Mouse (Mus musculus) frontal cortex, postnatal 36 days (tissue): ENCODE data around the gene Glipr1.
A peak's percentile ranks its signal among the peaks of the same experiment; 100 is the strongest.
"Not testable (repeated sequence)": the region's sequence is repeated elsewhere in the genome, so short reads cannot be mapped to it uniquely, and the experiment has no call there.

Source experiments
- DNase-seq, 2 experiments: peaks; one replicate each; pipeline ENCODE4 v3.0.0; 2022; ENCODE audit warnings: low spot score in 2 of 2

Glipr1 gene

DNA sequence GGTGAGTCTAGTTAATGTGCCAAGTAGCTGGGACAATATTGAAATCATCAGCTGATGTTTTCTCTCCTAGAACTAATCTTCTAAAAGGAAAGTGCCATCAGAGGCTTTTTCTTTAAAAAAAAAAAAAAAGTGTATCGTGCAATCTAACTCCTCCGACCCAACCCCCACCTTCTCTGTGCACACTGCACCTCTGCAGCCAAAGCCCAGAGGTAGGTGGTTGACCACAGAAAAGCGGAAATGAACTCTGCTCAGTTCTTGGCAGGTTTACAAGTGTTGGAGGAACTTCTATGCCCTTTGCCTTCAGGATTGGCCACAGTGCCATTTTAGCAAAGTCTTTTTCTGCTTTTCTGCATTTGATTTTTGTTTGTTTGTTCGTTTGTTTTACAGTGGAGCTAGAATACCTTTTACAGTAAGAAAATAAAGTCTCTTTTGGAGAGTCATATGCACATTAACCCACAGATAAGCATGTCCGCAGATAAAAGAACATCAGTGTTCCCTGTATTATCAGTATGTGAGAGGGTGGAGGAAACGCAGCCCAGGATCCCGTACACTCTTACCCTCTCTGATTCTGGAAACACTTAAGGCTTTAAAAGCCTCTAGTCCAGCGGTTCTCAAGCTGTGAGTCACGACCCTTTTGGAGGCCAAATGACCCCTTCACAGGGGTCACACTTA is at the start of gene Glipr1:
TSS of gene Glipr1 (minus strand) at position 88 of the 672 bp plus-strand sequence.
- DNase-seq, result no peak

DNA sequence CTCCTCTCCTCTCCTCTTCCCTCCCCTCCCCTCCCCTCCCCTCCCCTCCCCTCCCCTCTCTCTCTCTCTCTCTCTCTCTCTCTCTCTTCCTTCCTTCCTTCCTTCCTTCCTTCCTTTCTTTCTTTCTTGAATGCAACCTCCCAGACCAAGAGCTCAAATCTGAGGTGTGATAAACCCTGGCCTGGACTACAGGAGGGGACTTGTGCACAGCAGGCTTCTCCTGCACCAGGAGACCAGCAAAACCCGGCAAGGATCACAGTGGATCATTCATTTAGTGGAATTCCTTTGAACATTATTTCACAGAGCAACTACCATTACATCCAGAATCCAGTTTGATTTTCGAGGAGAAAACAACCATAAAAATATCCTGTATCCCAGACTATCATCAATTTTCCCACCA is 49.5 kb upstream of the Glipr1 start:
- not testable (repeated sequence) for DNase-seq

DNA sequence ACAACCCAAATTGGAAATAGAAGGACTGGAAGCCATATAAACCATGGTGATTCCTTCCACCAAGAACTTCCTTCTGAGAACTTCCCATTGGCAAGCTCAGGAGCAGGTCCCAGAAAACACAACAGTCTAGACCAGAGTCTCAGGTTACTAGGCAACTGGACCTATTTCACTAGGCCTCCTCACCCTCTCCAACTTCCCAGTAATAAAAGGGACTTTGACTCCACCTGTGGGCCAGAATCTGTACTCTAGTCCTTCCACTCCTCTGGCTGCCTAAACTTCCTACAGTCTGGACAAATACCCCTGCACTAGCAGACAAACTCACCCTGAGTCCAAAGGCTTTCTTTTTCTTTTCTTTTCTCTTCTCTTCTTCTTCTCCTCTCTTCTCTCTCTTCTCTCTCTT is 48.8 kb upstream of the Glipr1 start:
- DNase-seq, result no peak

DNA sequence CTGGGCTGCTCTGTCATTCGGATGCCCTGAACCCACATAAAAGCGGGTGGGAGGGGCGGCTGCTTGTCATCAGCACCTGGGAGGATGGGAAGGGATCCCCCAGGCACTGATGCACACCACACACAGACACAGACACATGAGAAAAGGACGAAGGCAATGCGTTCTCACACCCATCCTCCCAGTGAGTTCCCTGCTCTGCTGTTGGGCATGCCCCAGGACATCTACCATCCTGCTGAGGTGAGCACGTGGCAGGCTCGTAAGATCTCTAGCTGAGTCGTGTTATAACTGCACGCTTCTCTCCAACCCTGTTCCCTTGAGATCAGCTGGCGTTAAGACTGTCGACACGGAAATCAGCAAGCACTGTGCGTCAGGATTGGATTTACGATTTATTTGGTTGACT is 41.9 kb upstream of the Glipr1 start:
- not testable (repeated sequence) for DNase-seq

DNA sequence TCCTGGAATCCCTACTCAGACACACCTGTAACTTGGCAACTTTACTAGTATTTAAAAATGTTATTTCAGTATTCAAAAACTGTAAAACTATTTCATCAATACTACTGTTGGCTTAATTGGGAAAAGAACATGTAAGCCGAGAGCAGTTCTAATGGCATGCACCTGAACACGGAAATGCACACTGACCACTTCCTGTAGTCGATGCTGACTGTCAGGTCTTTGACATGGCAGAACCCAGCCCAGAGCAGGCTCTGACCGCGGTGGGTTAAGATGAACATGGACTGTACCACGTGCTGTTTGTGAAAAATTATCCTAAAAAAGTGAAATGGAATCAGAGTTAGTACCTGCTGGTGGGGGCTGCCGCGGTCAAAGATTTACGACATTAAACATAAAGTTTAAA is 41.1 kb upstream of the Glipr1 start:
- DNase-seq, result not testable (repeated sequence)

DNA sequence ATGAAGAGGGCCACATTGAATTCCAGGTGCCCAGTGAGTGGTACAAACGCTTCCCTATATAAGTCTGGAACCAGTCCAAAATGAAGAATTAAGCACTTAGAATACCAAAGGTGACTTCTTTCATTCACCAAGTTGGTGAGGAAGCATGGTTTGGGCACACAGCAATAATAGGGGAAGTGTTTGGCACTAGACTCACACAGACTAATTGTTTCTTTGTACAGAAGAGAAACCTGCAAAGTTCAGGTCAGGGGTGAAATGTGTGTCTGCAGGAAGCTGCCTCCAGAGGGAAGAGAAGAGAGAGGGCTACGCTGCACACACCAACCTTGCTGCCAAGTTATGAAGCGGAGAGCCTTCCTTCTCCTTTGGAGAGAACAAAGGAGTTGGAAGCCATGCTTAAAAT is 26.3 kb upstream of the Glipr1 start:
- not testable (repeated sequence) for DNase-seq

DNA sequence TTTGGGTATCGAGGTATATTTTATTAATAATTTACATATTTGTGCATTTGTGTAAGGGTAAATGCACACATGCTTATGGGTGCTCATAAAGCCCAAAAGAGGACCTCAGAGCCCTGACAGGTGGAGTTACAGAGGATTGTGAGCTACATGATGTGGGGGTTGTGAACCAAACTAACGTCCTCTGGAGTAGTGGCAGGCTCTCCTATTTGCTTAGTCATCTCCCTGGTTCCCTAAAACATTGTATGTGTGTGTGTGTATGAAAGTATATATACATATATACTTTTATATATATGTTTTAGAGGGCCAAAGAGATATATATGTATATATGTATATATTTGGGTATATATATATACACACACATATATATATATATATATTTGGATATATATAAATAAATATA is 21.2 kb upstream of the Glipr1 start:
- no peak for DNase-seq

DNA sequence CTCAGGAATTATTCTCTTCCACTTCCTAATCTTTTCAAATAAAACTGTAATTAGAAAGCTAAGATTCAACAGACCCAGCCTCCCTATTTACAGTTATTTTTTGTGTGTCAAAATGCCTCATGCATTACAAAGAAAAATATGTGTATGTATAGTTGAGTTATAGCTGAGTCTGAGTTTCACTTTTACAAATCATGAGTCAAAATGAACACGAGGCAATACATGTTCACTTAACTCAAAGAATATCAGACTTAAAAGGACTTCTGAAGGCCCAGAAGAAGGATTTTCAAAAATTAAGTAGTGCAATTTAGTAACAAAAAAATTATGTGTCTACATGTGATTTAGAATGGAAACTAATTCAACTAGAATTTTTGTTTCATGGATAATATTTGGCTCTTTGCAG is 7.1 kb upstream of the Glipr1 start:
- DNase-seq, result not testable (repeated sequence)

DNA sequence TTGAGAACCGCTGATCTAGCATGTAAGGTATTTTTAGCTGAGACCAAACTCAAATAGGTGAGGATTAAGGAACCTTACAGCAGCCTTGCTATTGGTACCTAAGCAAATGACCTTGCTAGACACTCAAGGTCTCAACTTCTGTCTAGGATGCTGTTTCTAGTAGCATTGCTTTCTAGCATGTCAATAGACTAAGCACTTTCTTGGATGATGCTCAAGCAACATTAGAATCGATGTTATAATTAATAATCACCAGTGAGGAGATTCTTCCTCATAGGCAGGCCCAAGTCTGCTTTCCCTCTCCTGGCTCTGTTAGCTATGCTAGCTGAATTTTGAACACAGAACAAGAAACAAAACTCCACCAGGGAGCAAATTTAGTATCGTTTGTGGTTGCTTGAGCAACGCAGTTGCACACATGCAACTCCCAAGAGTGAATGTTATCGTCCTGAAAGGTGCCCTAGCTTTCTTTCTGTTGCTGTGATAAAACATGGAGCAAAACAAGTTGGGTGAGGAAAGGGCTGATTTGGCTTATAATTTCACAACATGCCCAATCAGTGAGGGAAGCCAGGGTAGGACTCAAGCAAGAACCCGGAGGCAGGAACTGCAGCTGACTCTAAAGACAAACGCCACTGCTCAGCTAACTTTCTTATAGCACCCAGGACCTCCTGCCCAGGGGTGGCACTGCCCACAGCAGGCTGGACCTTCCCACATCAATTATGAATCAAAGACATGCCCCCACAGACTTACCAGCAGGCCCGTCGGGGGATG is 493 bp downstream of the Glipr1 start:
- no peak for DNase-seq

DNA sequence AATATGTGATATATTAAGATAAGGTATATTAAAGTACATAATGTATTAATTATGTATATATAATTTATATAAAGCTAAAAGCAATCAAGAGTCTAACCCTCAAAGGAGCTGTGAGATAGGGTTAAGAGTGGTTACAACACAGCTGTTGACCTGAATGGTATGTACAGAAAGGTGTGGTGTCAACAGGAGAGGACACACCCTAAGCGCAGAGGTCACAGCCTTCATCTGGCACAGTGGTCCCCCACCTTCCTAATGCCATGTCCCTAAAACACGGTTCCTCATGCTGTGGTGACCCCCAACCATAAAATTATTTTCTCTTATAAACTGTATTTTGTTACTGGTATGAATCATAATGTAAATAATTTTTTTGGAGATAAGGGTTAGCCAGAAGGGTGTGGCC is 1.1 kb downstream of the Glipr1 start:
- no peak for DNase-seq

DNA sequence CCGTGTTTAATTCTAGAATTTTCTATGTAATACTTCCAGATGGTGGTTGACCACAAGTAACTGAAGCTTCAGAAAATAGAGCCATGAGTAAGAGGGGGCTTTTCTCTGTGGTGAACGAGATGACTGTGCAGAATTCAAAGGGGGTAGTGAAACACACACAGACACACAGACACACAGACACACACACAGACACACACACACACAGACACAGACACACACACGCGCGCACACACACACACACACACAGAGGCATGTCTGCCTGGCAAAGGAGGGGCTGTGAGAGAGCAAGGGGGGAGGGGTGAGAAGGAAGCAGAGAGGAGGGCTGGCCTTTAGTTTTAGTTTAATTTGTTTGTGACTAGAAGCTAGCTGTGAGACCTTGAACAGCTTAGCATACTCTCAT is 1.9 kb downstream of the Glipr1 start:
- DNase-seq, result no peak

DNA sequence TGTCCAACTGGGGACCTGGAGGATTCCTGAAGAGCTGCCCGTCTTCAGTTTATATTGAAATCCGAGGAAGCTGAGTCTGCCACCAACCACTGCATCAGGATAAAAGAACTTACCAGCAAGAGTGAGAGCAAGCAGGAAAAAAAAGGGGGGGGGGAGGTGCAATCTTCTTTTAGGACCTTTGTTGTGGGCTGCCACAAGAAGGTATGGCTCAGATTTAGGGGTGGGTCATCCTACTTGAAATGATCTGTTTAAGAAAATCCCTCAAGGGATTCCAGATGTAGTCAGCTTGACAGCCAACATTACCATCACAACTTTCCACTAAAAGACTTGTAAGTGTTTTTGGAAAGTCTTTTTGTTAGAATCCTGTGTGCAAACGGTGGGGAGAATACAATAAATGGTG is 2.7 kb downstream of the Glipr1 start:
- DNase-seq, result no peak

DNA sequence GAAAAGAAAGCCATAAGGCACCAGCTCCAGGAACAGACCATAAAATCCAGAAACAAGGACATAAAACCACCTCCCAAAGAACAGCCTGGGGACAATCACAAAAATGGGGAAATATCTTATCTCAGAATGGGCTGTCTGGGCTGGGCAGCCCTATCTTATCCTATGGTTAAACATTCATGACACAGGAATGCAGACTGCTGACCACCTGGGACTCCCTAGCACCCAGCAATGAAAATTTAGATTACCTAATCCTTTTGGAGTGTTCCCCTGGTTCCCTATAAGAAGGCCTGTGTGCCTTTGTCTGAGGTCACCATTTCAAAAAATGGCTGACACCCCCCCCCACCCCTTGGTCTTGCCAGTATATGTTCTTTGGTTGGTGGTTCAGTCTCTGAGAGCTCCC is 4.8 kb downstream of the Glipr1 start:
- DNase-seq, result no peak

DNA sequence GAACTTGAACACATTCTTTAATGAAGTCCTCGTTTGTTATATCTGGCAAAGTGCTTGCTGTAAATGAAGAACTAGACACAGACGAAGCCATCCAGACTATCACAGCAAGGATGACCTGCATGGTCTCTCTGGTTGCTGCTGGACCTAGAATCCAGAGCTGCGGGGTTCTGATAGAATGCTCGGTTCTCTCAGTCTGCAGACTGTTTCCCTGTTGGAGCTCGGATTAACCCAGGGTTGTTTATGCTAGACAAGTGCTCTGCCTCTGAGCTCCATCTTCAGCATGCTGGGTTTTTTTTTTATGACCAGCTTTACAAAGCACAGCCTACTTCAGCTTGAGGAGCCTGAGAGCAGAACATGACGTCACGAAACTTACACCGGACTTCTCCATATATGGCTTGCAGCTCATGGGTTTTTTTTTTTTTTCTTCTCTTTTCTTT is 5.5 kb downstream of the Glipr1 start:
- no peak for DNase-seq

DNA sequence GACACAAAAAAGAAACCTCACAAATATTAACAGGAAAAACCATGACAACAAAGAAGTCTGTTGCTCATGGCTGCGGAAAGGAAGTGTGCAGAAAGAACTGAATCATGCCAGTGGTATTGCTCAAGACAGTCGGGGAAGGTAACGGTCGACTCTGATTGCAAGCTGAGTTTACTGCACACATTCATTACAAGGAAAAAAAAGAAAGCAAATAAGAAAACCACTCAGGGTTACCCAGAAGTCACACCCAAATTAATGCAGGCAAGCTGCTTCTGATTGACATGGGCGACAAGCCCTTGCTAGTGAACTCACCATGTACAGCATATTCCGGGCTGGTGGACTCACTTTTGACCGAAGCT is 5.9 kb downstream of the Glipr1 start:
- no peak for DNase-seq

DNA sequence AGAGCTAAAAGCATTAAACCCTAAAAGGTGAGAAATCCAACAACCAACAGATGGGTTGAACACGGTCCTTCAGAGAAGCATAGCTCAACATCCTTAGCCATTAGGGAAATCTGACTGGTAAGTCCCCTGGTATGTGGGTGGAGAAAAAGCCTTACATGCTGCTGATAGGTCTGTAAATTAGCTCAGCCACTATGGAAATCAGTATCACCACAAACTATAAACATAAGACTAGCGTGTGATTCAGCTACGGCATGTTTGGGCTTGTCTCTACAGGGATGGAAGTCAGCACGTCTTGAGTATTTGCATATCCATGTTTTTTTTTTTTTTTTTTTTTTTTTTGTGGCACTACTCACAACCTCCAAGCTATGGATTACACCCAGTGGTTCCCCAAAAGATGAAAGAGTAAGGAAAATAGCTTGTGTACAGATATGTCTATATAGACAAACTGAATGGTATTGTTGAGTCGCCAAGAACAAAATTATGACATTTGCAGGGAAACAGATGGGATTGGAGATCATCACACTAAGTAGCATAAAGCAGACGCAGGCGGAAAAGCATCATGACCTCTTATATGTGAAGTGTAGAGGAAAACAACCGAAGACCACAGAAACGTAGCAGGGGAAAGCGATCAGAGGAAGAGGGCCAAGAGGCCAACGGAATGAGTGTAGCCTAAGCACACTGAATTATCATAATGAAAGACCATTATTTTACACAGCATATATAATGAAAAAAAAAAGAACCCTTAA is 6.5 kb downstream of the Glipr1 start:
- DNase-seq, result no peak

DNA sequence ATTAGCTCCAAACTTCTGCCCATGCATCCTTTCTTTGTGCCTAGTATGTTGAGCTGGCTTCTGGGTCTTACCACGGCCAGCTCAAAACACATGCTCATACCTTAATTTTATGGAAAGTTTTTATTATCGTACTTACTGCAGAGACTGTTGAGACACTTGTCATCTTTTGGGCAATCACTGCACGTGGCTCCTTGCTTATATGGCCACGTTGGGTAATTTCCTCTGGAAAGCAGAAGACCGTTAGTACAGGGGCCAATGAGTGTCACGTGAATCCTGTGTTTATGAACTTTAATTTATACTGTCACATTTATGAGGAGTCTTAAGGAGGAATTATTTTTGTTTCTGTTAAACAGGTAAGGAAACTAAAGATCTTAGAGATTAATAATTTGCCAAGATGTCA is 16.0 kb downstream of the Glipr1 start:
- DNase-seq, result no peak

DNA sequence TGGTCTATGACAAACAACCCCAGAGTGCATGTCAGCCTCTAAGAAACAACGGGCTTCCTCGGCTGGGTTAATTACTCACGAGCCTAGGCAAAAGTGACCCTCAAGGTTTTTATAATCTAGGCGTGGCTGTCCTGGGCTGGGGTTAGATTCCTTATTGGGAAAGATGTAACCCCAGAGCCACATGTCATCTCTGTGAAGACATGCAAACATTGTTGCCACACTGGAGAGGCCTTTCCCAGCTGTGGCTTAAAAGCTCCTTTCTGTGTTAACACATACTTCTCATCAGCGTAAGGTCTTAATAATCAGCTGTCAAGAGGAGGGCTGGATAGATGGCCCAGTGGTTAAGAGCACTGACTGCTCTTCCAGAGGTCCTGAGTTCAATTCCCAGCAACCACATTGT is 19.4 kb downstream of the Glipr1 start:
- no peak for DNase-seq

DNA sequence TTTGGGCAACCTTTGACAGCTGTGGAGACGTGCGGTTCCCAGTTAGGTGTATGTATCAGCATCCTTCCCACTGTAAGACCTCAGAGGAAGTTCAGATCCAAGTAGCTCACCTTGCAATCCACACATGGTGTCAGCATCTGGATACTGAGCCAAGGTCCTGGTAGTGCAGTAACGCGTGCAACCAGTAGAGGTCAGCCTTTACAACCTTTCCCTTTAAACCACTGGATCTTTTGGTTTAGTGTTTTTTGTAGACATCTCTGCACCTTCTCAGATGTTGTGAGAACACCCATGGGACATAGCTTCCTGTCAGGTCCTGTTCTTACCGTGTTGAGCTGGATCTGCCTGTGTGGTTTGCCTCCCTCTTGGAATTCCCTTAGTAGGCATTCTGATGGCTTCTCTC is 24.8 kb downstream of the Glipr1 start:
- peak; percentile 58 to 73 for DNase-seq

DNA sequence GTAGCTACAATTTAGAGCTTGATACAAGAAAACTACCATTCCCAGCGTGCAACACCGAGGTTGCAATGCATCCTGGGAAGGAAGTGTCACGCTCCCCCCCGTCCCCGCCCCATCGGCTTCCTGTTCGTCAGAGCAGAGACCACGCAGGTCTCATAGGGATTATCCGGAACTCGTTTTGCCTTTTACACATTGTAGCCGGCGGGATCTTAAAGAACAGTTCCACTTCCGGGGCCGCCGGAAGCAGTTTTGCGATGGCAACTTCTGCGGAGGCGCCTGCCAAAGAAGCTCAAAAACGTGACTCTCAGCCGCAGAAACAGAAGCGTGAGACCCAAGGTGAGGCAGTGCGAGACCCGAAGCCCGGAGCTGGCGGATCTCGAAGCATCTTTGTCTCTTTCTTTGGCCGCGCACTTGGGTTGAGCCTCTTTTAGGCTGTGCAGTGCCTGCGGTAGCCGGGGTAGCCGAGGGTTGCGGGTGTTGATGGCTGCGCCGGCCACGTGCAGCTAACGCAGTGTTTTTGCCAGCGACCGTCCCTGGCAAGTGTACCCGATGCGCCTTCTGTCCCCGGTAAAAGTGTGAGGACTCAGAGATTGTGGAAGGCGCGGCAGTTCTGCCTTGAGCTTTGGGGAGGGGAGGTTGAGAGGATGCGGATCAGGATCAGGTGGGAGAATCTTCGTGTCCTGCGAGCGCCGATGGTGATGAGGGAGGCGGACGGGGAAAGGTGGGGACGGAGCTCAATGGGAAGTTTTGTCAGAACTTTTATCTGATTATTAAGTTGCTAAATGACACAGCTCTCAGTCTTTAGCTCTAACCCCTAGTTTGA is 29.7 kb downstream of the Glipr1 start, which contains the start of gene Krr1:
TSS of gene Krr1 (plus strand) at position 123 of the 820 bp plus-strand sequence.
- peak; percentile 88 to 94 for DNase-seq

DNA sequence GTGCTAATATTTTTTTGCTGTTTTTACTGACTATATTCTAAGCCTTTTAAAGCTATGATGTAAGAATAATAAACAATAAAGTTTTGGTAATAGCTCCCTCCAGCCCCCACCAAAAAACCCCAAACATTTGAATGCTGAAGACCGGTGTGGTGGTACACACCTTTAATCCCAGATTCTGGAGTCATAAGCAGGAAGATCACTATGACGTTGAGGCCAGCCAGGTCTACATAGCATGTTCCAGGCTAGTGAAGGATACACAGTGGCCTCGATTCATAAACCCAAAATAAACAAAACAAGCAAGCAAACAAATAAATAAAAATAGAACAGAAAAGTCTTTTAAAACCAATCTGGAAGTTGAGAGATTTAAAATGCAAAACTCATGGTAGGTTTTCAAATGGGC is 30.5 kb downstream of the Glipr1 start:
- DNase-seq, result no peak

DNA sequence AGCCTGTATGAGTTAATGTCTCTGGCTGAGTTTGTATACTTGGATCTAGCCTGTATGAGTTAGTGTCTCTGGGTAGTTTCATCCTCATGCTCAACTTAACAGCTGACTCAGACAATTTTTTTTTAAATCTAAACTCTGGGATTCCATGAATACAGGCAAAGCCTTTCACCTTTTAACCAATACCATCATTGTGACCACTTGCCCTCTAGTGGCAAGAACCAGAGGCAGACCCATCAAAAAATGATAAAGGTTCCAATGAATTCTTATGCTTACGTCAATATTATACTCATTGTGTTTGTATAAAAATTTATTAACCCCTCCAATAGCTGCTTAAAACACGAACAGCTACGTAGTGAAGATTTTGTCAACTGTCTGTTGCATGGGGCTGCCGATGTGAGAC is 36.0 kb downstream of the Glipr1 start:
- DNase-seq, result no peak
